Mouse (Mus musculus) layer of hippocampus, postnatal 14 days (tissue): ENCODE data around the gene Olfr1411. TPM values are rescaled to one million over a fixed set of nuclear protein-coding genes. Genes with fewer than 3 reads are reported as not detected.
A peak's percentile ranks its signal among the peaks of the same experiment; 100 is the strongest.

ENCODE experiments used
- DNase-seq, 2 experiments: peaks; one replicate each; pipeline ENCODE4 v3.0.0; 2021 to 2022; ENCODE audit warnings: low spot score in 2 of 2, mixed read lengths in 1 of 2
- total RNA-seq, 2 experiments: library from RNA; stranded (reverse); gene quantifications; 2 replicates each; pipeline ENCODE4 v1.2.3; 2021

Olfr1411 gene
- total RNA-seq, 2 experiments from 2014 or later: not detected

GRCm38 (mm10) chr1:92638736-92639135, 44.5 kb downstream of the Olfr1411 start:
- peak in 1 of 2 experiments; percentile 40 for DNase-seq

GRCm38 (mm10) chr1:92640393-92640792, 46.2 kb downstream of the Olfr1411 start:
- DNase-seq: no peak

GRCm38 (mm10) chr1:92641514-92642272, 47.5 kb downstream of the Olfr1411 start, which contains the start of gene Cops9:
Cops9 (minus strand) TSS chr1:92641985.
- DNase-seq: peak; percentile 90 to 92

- DNase-seq: no peak
Measured at GRCm38 (mm10) chr1:92643691-92644090, 49.5 kb downstream of the Olfr1411 start.

GRCm38 (mm10) chr1:92644916-92645315, 50.7 kb downstream of the Olfr1411 start:
- DNase-seq: no peak

- DNase-seq: no peak
Measured at GRCm38 (mm10) chr1:92646111-92646510, 51.9 kb downstream of the Olfr1411 start.

- no peak for DNase-seq
Measured at GRCm38 (mm10) chr1:92646601-92647000, 52.4 kb downstream of the Olfr1411 start.

- DNase-seq: no peak
Measured at GRCm38 (mm10) chr1:92647026-92647425, 52.8 kb downstream of the Olfr1411 start.

Other genes starting within 250 kb of the Olfr1411 start
- 100 to 1,000 TPM; 261 to 268 TPM for gene Ndufa10, start 120.6 kb upstream of the Olfr1411 start, total RNA-seq
- not detected for gene Olfr1416, start 109.3 kb upstream of the Olfr1411 start, total RNA-seq
- not detected for gene Olfr1415, start 98.3 kb upstream of the Olfr1411 start, total RNA-seq
- gene Olfr1414, start 75.8 kb upstream of the Olfr1411 start, total RNA-seq: not detected
- gene Olfr1413, start 23.1 kb upstream of the Olfr1411 start, total RNA-seq: not detected
- not detected for gene Olfr1412, start 8.6 kb upstream of the Olfr1411 start, total RNA-seq
- gene Olfr1410, start 11.4 kb downstream of the Olfr1411 start, total RNA-seq: under 1 TPM in 1 of 2 experiments, not detected in 1; 0.14 TPM
- under 1 TPM in 1 of 2 experiments, not detected in 1; 0.07 TPM for gene Olfr12, start 23.4 kb downstream of the Olfr1411 start, total RNA-seq
- gene Cops9, start 47.6 kb downstream of the Olfr1411 start, total RNA-seq: 100 to 1,000 TPM; 315 to 327 TPM
- gene Otos, start 54.4 kb downstream of the Olfr1411 start, total RNA-seq: 1 to 10 TPM in 1 of 2 experiments, under 1 TPM in 1; 0.60 to 1.0 TPM
- gene Gpc1, start 237.2 kb downstream of the Olfr1411 start, total RNA-seq: 100 to 1,000 TPM; 140 to 150 TPM